Mouse (Mus musculus) R1 (cell line): Measurements from ENCODE around the gene Mgl2.
"Not testable (repeated sequence)": the region's sequence is repeated elsewhere in the genome, so short reads cannot be mapped to it uniquely, and the experiment has no call there.

Experiments used
- DNase-seq: peaks from one replicate; pipeline ENCODE4 v3.0.0-alpha.2; 2018; ENCODE audit warnings: low read depth, low spot score

The Mgl2 gene

DNA sequence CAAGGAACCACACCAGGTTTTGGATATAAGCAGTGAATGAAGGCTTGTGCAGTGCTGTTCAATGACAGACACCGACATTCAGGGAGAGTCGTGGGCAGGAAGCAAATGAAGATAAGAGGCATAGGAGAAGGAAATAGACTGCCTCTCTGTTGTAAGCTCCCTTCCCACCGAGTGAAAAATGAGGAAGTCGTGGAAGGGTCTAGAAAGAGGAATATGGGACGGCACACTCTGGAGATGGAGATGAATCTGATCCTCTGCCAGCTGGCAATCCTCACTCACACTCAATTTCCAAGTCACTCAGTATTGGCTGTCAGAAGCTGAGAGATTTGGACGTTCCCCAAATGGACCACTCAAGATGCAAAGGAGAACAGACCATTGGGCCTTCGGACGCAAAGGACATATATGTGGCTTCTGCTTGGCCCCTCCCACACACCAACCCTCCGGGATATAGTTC lies at the start of gene Mgl2:
Gene Mgl2, plus strand, starts transcription at position 404 of the 454 bp plus-strand sequence.
- DNase-seq = no peak

DNA sequence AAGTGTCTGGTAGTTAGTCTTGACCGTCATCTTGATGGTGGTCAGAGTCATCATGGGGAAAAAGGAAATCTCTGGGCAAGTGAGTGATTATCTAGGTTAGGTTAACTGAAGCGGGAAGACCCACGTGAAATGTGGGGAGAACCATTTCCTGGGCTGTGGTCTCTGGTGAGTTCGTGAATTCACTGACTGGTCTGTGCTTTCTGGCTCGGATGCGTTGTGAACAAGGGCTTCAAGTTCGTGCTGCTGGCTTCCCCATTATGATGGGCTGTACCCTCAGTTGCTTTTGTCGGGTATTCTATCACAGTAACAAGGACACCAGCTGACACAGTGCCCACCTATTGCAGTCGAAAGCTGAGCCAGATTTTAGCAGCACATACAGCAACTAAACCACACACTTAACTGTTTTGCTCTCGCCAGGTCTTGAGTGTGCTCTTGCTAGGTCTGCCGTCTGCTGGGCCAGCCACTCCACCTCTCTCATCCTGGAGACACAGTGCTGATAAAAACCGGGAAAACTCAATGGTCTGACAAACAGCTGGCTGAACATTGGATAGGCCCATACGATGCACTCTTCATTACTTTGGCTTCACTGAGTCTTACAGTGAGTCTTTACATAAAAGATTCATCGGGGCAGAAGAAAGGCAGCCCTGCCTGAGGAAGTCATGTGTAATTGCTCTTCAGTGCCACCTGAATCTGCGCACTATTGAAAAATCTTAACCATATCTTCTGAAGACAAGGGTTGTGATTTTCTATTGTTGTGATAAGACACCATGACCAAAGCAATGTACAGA lies 49.1 kb upstream of the Mgl2 start:
- no peak for DNase-seq

- no peak for DNase-seq
Observed at GRCm38 (mm10) chr11:70084563-70084962, 45.6 kb upstream of the Mgl2 start.

DNA sequence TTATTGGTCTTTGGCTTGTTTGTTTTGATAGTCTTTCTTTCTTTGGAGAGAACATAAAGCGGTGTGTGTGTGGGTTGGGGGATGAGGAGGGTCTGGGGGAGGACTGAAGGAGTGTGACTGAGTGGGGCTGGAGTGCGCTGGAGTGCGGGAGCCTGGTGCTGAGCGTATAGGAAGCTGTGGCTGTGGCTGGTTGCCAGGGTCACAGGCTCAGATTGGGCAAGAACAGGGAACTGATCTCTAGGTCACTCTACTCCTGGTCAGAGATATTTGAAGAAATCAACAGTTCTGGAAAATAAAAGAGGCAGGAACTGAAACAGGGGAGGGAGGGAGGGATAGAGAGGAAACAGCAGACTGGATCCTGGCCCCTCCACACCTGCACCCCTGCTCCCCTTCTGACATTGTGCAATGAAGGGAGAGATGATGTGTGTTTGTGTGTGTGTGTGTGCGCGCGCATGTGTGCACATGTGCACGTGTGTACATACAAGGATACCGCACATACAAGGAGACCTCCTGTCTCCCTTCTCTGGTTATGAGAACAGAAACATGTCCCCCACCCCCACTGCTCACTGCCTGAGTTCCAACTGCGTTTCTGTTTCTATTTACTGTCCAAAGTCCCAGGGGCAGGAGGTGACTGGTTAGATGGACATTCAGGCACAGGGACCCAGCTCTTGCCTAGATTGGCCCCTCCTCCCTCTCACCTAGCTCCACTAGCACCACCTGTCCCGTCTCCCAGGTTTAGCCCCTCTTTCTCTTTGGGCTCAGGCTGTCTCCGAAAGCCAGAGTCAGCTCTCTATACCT lies 37.9 kb upstream of the Mgl2 start, which contains the start of gene Asgr2:
Gene Asgr2, plus strand, starts transcription at position 659 of the 798 bp plus-strand sequence.
- no peak for DNase-seq

GRCm38 (mm10) chr11:70097396-70097795 lies 32.7 kb upstream of the Mgl2 start:
- peak; percentile 63 for DNase-seq

DNA sequence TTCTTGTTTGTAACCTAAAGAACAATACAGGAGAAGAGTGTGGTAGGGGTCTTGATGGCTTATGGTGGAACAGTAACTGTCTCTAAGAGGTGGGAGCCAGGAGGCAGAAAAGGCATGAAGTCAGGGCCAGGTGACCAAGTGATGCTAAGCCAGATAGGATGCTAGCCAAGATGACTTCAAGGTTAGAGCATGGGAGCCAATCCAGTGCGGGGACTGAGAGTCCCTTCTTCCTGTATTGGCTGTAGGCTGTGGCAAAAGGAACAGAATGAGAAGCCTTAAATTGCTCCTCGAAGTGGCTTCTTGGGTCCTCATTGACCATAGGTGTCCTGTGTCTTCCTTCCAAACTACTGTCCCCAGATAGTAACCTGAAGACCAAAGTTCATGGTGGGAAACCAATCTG lies 31.0 kb upstream of the Mgl2 start:
- no peak for DNase-seq

DNA sequence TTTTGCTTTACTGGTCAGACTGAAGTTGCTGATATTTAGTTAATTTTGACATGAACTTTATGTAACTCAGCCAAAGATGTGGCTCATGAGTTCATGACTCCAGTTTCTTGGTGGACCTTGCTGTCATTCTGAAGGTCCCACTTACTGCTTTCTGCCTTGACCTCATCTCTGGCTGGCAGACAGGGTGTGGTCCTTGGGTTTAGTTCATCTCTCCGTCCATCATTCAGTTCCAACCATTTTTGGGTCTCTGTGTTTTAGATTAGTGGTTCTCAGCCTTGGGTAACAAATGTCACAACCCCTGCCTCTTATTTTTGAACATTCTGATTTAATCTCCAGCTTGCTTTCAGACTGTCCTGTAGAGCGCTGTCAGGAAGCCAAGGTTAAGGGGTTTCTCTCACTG lies 30.3 kb upstream of the Mgl2 start:
- DNase-seq = no peak

- DNase-seq = peak; percentile 30
Observed at GRCm38 (mm10) chr11:70103701-70104315, 26.3 kb upstream of the Mgl2 start.

DNA sequence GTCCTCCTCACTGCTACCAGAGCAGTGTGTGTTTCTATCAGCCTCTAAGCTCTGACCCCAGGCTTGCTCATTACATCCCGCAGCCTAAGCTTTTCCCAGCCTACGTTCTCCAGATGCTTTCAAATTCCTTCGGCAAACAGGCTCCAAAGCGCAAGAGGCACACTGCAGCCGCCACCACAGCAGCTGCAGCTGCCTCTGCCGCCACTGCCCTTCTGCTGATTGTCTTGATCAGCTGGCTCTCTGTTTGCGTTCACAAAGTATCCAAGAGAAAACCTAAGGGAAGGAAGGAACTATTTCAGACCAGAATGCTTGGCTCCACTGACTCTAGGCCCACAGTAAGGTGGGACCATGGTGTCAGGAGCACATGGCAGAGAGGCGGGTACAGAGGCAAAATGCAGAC lies 23.0 kb upstream of the Mgl2 start:
- no peak for DNase-seq

DNA sequence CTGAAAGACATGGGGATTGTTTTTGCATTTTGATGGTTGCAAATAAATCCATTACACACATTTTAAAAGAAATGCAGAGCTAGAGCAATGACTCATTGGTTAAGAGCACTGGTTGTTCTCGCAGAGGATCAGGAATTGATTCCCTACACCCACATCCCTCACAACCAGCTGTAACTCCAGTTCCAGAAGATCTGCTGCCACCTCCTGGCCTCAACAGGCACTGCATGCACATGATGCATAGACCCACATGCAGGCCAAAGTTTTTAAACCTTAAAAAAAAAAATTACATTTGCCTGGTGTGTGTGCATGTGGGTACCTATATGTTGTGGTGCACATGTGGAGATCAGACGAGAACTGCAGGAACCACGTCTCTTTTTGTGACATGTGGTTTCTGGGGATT lies 20.0 kb upstream of the Mgl2 start:
- DNase-seq = peak; percentile 71

DNA sequence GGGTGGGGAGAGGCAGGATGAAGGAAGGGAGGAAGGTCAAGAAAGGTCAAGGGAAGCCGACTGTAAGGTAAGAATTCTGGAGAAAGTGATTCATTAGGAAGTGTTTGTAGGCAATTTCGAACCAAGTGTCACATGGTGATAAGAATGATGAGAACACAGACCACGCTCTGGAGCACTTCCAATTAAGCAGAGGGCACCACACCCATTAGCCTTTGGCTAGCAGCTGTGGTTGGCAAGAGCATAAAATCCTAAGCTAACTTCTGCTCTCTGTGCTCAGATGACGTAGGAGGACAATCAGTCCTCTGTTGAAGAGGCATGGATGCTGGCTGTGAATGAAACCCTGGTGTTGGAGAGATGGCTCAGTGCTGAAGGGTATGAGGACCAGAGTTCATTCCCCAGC lies 15.6 kb upstream of the Mgl2 start:
- no peak for DNase-seq

DNA sequence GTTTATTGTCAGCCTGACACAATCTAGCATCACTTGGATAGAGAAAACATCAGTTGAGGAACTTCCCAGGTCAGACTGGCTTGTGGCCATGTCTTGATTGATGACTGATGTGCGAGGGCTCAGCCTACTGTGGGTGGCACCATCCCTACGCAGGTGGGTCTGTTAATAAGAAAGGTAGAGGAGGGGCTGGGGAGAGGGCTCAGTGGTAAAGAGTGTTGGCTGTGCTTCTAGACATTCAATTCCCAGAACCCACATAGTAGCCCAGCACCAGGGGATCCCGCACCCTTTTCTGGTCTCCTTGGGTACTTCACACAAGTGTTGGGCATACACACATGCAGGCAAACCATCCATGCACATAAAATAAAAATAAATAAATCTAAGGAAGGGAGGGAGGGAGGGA lies 14.2 kb upstream of the Mgl2 start:
- no peak for DNase-seq

GRCm38 (mm10) chr11:70135001-70135400 lies 4.9 kb downstream of the Mgl2 start:
- not testable (repeated sequence) for DNase-seq

GRCm38 (mm10) chr11:70135925-70136324 lies 5.8 kb downstream of the Mgl2 start:
- peak; percentile 18 for DNase-seq

DNA sequence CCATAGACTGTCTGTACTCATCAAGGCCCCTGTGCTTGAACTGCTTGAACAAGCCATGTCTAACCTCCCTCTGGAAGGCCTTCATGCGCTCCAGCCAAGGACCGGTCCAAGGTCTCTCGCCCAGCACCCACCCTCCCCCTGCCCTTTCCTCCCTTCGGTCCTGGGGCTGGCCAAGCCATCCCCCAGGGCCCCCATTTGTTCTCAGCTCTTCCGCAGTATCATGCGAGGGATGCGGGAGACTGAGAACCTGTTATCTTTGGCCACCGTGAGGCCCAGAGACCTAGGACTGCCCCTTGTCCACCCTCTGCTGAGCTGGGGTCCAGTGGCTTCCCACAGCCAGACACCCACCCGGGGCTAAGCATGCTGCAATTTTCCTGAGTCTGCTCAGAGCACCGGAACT lies 9.0 kb downstream of the Mgl2 start:
- DNase-seq = no peak

DNA sequence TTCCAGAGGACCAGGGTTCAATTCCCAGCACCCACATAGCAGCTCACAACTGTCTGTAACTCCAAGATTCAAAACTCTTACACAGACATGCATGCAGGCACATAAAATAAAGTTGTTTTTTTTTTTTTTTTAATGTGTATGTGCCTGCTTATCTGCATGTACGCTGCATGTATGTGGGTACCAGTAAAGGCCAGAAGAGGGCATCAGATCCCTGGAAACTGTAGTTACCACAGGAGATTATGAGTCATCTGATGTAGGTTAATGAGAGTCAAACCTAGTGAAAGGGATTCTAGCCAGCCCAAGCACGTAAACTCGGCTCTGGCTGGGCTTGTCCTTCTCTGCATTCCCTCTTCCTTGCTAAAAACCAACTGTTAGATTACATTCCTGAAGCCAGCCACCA lies 20.9 kb downstream of the Mgl2 start:
- DNase-seq = peak; percentile 36

GRCm38 (mm10) chr11:70155897-70156296 lies 25.8 kb downstream of the Mgl2 start, which contains the start of gene Clec10a:
Gene Clec10a, plus strand, starts transcription at chr11:70156197.
- DNase-seq = not testable (repeated sequence)

DNA sequence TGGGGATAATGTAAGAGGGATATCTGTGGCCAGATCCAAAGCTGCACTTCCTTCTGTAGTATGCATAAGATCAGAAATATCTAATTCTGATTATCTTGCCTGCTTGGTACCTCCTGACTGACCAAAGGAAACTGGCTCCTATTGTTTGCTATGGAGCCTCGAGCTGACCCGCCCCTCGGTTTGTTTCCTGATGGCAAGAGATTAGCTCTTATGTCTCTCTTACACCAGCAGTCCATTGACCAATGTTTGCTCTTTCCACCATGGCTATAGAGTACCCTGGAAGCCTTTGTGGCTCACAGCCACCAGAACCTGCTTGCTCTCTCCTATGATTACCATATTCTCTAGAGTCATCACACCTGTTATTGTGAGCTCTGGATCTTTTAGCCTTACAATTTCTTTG lies 32.2 kb downstream of the Mgl2 start:
- no peak for DNase-seq

DNA sequence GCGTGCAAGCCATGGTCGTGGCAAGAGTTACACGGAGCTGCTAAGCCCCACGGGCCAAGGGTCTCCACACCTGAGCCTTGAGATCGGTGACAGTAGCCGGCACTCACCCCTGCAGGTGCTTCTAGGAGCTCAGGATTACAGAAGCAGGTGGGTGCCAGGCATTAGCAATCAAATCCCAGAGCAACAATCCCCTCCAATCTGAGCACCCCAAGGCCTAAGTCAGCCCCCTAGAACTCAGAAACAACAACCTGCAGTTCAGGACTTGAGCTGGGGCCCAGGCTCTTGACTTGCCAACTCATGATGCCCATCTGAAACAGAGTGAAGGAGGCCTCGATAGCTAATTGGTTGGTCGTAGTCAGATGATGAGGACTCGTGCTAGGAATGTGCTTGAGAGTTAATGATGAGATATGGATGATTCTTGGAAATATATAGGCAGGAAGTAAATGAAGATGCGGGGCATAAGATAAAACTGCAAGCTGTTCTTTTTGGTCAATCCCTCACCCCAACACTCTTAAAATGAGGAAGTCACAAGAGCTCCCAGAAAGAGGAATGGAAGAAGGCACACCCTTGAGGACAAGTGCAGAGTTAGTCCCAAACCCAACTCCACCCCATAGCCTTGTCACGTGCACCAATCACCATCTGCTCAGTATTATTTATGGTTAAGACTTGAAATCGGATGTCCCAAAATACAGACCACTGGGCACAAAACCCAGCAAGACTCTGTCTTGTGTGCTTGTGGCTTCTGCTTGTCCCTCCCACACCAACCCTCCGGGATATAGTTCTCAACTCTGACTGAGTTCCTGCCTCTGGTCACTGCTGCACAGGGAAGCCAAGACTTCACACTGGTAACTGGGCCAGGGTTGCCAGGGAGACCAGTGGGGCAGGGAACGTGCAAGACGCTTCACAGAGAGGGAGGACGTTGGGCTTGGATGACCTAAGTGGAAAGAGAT lies 36.1 kb downstream of the Mgl2 start:
- peak; percentile 15 for DNase-seq

- DNase-seq = no peak
Observed at GRCm38 (mm10) chr11:70168136-70168535, 38.0 kb downstream of the Mgl2 start.

DNA sequence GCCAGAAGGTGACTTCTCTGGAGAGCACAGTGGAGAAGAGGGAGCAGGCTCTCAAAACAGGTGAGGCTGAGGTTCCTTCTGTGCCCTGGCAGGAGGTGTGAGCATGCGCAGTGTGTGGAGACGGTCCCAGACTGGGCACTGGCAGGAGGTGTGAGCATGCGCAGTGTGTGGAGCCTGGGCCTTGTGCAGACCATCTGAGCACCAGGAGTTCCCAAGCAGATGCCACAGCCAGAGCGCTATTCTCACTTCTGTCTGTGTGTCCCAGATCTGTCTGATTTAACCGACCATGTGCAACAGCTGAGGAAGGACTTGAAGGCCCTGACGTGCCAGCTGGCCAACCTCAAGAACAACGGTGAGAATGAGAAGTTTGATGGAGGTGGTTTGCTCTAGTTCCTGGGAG lies 39.3 kb downstream of the Mgl2 start:
- DNase-seq = not testable (repeated sequence)
